Mouse (Mus musculus) forebrain, postnatal 0 days (tissue): ENCODE data around the gene Cd72. TPM values are rescaled to one million over a fixed set of nuclear protein-coding genes. Genes with fewer than 3 reads are reported as not detected.

ENCODE experiments used
- ATAC-seq: fragments of 200-750 bp; cut with Nextera tagmentation; 2 replicates; pipeline ENCODE4 v1.8.0; 2017; ENCODE audit warnings: mild to moderate bottlenecking, moderate library complexity
- DNase-seq: peaks from one replicate; pipeline ENCODE4 v3.0.0-alpha.2; 2015
- H3K27ac ChIP-seq: fragments of 300-500 bp; sonication (generic); 2 replicates; pipeline ENCODE4 v1.5.1; 2014; ENCODE audit warnings: low read depth, mild to moderate bottlenecking, antibody characterized with exemption, low read length, moderate library complexity, mixed read lengths
- H3K27me3 ChIP-seq: fragments of 300-500 bp; sonication (generic); 2 replicates; pipeline ENCODE4 v1.6.1; 2014; ENCODE audit warnings: mild to moderate bottlenecking, low read length, mixed read lengths; ENCODE audit not compliant: insufficient read depth
- H3K36me3 ChIP-seq: fragments of 300-500 bp; sonication (generic); 2 replicates; pipeline ENCODE4 v1.6.1; 2014; ENCODE audit warnings: mild to moderate bottlenecking, moderate library complexity; ENCODE audit not compliant: insufficient read depth
- H3K4me1 ChIP-seq: fragments of 300-500 bp; sonication (generic); 2 replicates; pipeline ENCODE4 v1.6.1; 2014; ENCODE audit warnings: antibody characterized with exemption; ENCODE audit not compliant: insufficient read depth
- H3K4me2 ChIP-seq: fragments of 300-500 bp; sonication (generic); 2 replicates; pipeline ENCODE4 v1.6.1; 2014; ENCODE audit warnings: low read depth, mild to moderate bottlenecking, moderate library complexity
- H3K4me3 ChIP-seq: fragments of 300-500 bp; sonication (generic); 2 replicates; pipeline ENCODE4 v1.5.1; 2014; ENCODE audit warnings: low read depth, low read length, mixed read lengths
- H3K9ac ChIP-seq: fragments of 300-500 bp; sonication (generic); 2 replicates; pipeline ENCODE4 v1.6.1; 2014; ENCODE audit warnings: mild to moderate bottlenecking
- H3K9me3 ChIP-seq: fragments of 300-500 bp; sonication (generic); 2 replicates; pipeline ENCODE4 v1.6.1; 2016; ENCODE audit warnings: low read length
- CTCF ChIP-seq: sonication (generic); IDR thresholded peaks from 2 replicates; pipeline ENCODE4 v1.5.1; 2016; ENCODE audit warnings: antibody characterized with exemption, control low read depth, low read depth
- WGBS: fragments of 180-500 bp; shearing (Covaris S2); extraction: QIAGEN DNeasy Blood & Tissue Kit; methylation state at CpG from one replicate; pipeline ENCODE4 v1.1.7; 2014; 5-methylcytosine and 5-hydroxymethylcytosine counted together
- polyA plus RNA-seq: library from polyadenylated mRNA; unstranded; fragments of >200 nt; fragmentation: Nextera tagmentation; extraction: Ambion mirVana; gene quantifications from 2 replicates; pipeline ENCODE4 v1.2.1, GENCODE M21; 2015
- total RNA-seq: library from RNA; depleted of rRNA; stranded (reverse); fragments of >200 nt; gene quantifications from 2 replicates; pipeline ENCODE4 v1.2.3, GENCODE M21; 2014; rRNA removed

Gene Cd72
- total RNA-seq: 0.19 TPM in 1 of 2 replicates, not detected in the other
- 3.2 and 4.6 TPM in 2 replicates for polyA plus RNA-seq

GRCm38 (mm10) chr4:43454041-43454836 is at the start of gene Cd72:
Gene Cd72, minus strand, starts transcription at chr4:43454628.
- TF ChIP-seq CTCF: no peak
- Histone ChIP-seq H3K9ac (no peak within 1 kb of the TSS), H3K36me3 (no peaks in the 10 kb centered on the region), H3K27me3 (peaks cover 9% of the 10 kb centered on the region), H3K9me3 (no peaks in the 10 kb centered on the region), H3K4me3 (peak within 1 kb of the TSS; percentile 2; the same call in 1 of the 2 replicates), H3K4me1 (no peaks in the 10 kb centered on the region), H3K27ac (no peak within 1 kb of the TSS), H3K4me2 (peak within 1 kb of the TSS; percentile 35)
- ATAC-seq (no peak), DNase-seq (no peak)
- 35% methylated on average over 20 of the region's 20 CpGs for WGBS

GRCm38 (mm10) chr4:43503506-43503905 is 49.1 kb upstream of the Cd72 start:
- Histone ChIP-seq H3K9me3 (no peaks in the 10 kb centered on the region), H3K9ac (no peak overlapping the region), H3K4me3 (no peak overlapping the region), H3K4me1 (0 out of 2 replicates have a peak, but pooled peaks cover 2% of the 10 kb centered on the region), H3K27ac (no peak overlapping the region), H3K36me3 (no peaks in the 10 kb centered on the region), H3K27me3 (no peaks in the 10 kb centered on the region; the same call in 1 of the 2 replicates), H3K4me2 (no peak overlapping the region)
- 83% methylated on average over 6 of the region's 6 CpGs for WGBS
- ATAC-seq (no peak), DNase-seq (no peak)
- no peak for TF ChIP-seq CTCF

- H3K4me1 ChIP-seq: no peaks in the 10 kb centered on the region
- no peak overlapping the region for H3K27ac ChIP-seq
- ATAC-seq (no peak), DNase-seq (no peak)
- no peaks in the 10 kb centered on the region; the same call in 1 of the 2 replicates for H3K27me3 ChIP-seq
- H3K4me2 ChIP-seq: no peak overlapping the region
- no peaks in the 10 kb centered on the region for H3K9me3 ChIP-seq
- TF ChIP-seq CTCF: no peak
- 86% methylated on average over 2 of the region's 2 CpGs for WGBS
- no peaks in the 10 kb centered on the region for H3K36me3 ChIP-seq
- H3K9ac ChIP-seq: no peak overlapping the region
- no peak overlapping the region for H3K4me3 ChIP-seq
Observed at GRCm38 (mm10) chr4:43503041-43503440, 48.6 kb upstream of the Cd72 start.

- DNase-seq (peak; percentile 85), ATAC-seq (peak; percentile 93)
- Histone ChIP-seq H3K27ac (no peak within 1 kb of the TSS; the same call in 1 of the 2 replicates), H3K9ac (peak within 1 kb of the TSS; percentile 48), H3K4me1 (no peaks in the 10 kb centered on the region), H3K27me3 (no peaks in the 10 kb centered on the region), H3K9me3 (no peaks in the 10 kb centered on the region), H3K36me3 (peaks cover 7% of the 10 kb centered on the region; the same call in 1 of the 2 replicates), H3K4me2 (peak within 1 kb of the TSS; percentile 83), H3K4me3 (peak within 1 kb of the TSS; percentile 50)
- no peak for TF ChIP-seq CTCF
- 7% methylated on average over 50 of the region's 50 CpGs for WGBS
Observed at GRCm38 (mm10) chr4:43499407-43500333, 45.2 kb upstream of the Cd72 start, which contains the start of gene Arhgef39. Gene Arhgef39, minus strand, starts transcription at chr4:43499695.

GRCm38 (mm10) chr4:43498983-43499382 is 44.6 kb upstream of the Cd72 start:
- Histone ChIP-seq H3K36me3 (peaks cover 7% of the 10 kb centered on the region; the same call in 1 of the 2 replicates), H3K9me3 (no peaks in the 10 kb centered on the region), H3K4me3 (peak overlapping the region; percentile 50), H3K4me1 (no peaks in the 10 kb centered on the region), H3K4me2 (peak overlapping the region; percentile 83), H3K27ac (no peak overlapping the region), H3K27me3 (no peaks in the 10 kb centered on the region), H3K9ac (peak overlapping the region; percentile 48)
- DNase-seq (peak; percentile 20), ATAC-seq (peak; percentile 39; the same call in 1 of the 2 replicates)
- TF ChIP-seq CTCF: peak; percentile 57
- 11% methylated on average over 8 of the region's 8 CpGs for WGBS

GRCm38 (mm10) chr4:43497946-43498345 is 43.5 kb upstream of the Cd72 start:
- Histone ChIP-seq H3K4me2 (no peak overlapping the region), H3K4me3 (no peak overlapping the region), H3K9ac (no peak overlapping the region), H3K4me1 (no peaks in the 10 kb centered on the region), H3K27me3 (no peaks in the 10 kb centered on the region), H3K9me3 (no peaks in the 10 kb centered on the region), H3K36me3 (peaks cover 7% of the 10 kb centered on the region; the same call in 1 of the 2 replicates), H3K27ac (no peak overlapping the region)
- DNase-seq: no peak
- no peak for TF ChIP-seq CTCF
- no peak for ATAC-seq
- WGBS: 80% methylated on average over 4 of the region's 4 CpGs
